Mouse (Mus musculus): ENCODE measurements around the gene Lipc. TPM values are rescaled to one million over a fixed set of nuclear protein-coding genes. Genes with fewer than 3 reads are reported as not detected.

The Lipc gene
- polyA plus RNA-seq, 1 experiment from 2014 or later, result not detected

DNA sequence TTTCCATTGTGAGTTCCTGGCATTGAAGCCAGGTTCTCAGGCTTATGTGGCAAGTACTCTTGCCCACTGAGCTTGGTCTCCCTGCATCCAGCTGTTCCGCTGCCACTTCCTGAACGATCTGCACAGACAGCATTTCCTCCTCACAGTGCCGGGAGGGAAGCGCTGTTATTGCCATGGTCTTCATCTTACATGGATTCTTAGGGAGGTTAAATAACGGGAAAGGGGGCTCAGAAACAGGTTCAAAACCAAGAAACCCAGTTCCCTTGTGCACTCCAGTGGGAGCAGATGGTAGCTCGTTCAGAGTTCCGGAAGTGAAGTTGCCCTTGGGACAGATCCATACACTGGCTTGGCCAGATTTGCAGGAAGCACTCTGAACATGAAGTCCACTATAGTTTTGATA is 119.8 kb downstream of the Lipc start:
- WGBS, result 73% methylated on average over 7 of the region's 7 CpGs
- Histone ChIP-seq H3K27me3 (no peaks in the 10 kb centered on the region), H3K4me1 (replicated peaks) (no peaks in the 10 kb centered on the region), H3K36me3 (no peaks in the 10 kb centered on the region), H3K4me3 (no peak overlapping the region), H3K9ac (no peak overlapping the region), H3K4me2 (no peak overlapping the region), H3K9me3 (no peaks in the 10 kb centered on the region), H3K27ac (replicated peaks) (no peak overlapping the region)
- ATAC-seq (ENCODE audit: low FRiP score, low read depth), result no peak

DNA sequence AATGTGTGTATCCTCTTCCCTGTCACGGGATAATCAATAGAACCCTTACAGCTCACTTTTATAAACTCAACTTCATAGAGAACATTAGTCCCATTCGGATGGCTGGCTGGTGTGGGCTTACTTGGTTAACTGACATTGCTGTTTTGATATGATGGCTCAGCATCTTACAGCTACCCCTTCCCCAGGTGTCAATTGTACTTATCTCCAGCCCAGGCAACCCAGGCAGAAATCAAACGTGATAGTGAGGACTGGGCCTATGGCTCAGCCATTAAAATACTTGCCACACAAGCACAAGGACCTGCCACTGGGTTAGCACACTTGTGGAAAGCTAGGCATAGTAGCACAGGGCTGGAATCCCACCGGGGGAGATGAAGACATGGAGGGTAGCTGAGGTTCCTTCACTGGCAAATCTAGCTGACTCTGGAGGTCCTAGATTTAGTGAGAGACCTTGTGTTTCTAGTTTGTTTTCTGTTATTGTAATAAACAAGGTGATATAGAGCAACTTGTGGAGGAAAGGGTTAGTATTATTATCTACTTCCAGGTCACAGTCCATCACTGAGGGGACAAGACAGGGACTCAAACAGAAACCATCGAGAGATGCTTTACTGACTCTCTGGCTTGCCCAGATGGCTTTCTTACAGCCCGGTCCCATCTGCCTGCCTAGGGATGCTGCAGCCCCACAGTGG is 121.0 kb downstream of the Lipc start:
- Histone ChIP-seq H3K9me3 (no peaks in the 10 kb centered on the region), H3K4me2 (no peak overlapping the region), H3K27me3 (no peaks in the 10 kb centered on the region), H3K27ac (replicated peaks) (no peak overlapping the region), H3K9ac (no peak overlapping the region), H3K36me3 (no peaks in the 10 kb centered on the region), H3K4me3 (no peak overlapping the region), H3K4me1 (replicated peaks) (no peaks in the 10 kb centered on the region)
- ATAC-seq (ENCODE audit: low FRiP score, low read depth), result no peak
- 64% methylated on average over 6 of the region's 6 CpGs for WGBS

DNA sequence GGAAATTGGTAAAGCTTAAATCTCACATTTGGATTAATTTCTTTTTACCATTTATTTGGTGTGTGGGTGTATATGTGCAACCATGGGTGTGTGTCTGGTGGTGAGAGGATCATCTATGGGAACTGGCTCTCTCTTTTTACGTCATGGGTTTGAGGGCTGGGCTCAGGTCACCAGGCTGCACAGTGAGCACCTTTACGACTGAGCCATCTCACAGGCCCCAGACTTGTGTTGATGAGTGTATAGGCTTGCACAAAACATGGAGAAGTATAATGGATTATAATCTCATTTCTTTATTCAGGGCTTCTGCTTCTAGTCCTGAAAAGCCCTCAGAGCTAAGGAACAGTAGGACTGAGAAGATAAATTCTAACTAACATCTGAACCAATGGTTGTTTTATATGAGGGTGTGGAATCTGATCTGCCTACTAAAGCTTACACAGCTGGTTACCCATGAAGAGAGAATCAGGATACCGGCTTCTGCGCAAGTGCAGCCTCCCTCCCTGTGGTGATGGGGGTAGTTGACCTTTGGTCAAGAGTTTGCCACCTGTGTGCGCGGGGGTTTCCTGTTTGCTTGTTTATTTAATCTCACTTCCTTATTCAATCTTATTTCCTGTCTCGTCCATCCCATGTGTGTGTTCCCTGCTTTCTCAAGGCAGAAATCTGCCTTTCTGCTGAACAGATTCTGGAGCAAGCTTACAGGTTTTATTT is 122.1 kb downstream of the Lipc start:
- H3K9ac ChIP-seq, result no peak overlapping the region
- H3K27ac ChIP-seq (replicated peaks), result no peak overlapping the region
- no peaks in the 10 kb centered on the region for H3K36me3 ChIP-seq
- ATAC-seq (ENCODE audit: low FRiP score, low read depth), result no peak
- no peaks in the 10 kb centered on the region for H3K4me1 ChIP-seq (replicated peaks)
- WGBS, result 81% methylated on average over 7 of the region's 7 CpGs
- H3K4me2 ChIP-seq, result no peak overlapping the region
- no peak overlapping the region for H3K4me3 ChIP-seq
- H3K9me3 ChIP-seq, result no peaks in the 10 kb centered on the region
- H3K27me3 ChIP-seq, result no peaks in the 10 kb centered on the region

DNA sequence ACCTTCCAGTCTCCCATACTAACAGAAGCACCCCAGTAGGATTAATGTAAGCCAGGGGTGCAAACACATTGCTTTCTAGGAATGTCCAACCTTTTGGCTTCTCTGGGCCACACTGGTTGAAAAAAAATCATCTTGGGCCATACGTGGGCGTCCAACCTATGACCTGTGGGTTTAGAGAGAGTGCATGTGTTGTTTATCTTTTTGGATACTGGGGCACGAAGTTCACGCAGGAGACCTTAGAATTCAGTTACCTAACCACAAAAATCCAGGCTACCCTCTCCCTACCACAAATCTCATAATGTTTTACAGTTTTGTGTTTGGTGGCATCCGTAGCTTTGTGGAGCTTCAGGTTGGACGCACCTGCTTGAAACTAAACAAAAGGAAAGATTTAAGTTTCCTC is 124.1 kb downstream of the Lipc start:
- ATAC-seq (ENCODE audit: low FRiP score, low read depth), result no peak
- Histone ChIP-seq H3K27ac (replicated peaks) (no peak overlapping the region), H3K36me3 (no peaks in the 10 kb centered on the region), H3K9ac (no peak overlapping the region), H3K27me3 (no peaks in the 10 kb centered on the region), H3K9me3 (no peaks in the 10 kb centered on the region), H3K4me3 (no peak overlapping the region), H3K4me1 (replicated peaks) (no peaks in the 10 kb centered on the region), H3K4me2 (no peak overlapping the region)
- WGBS, result 97% methylated on average over 6 of the region's 6 CpGs

DNA sequence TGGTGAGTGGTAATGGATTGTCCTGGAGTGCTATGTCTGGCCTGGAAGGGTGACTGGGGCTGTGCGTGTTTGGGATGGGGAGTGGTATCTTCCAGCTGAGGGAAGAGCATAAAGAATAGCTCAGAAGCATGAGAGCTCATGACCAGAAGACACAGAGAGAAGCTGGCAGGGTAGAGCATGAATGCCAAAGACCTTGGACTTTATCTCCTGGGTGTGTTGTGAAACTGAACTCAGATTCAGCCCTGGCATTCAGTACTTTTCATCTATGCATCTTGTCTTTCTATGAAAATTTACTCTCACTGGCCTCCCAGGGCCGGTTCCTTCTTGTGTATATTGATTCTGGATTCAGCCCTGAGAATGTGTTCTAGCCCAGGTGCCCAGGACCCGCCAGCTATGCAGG is 127.9 kb downstream of the Lipc start:
- Histone ChIP-seq H3K4me2 (no peak overlapping the region), H3K9ac (no peak overlapping the region), H3K27me3 (no peaks in the 10 kb centered on the region), H3K9me3 (no peaks in the 10 kb centered on the region), H3K36me3 (no peaks in the 10 kb centered on the region), H3K4me1 (replicated peaks) (no peaks in the 10 kb centered on the region), H3K27ac (replicated peaks) (no peak overlapping the region), H3K4me3 (no peak overlapping the region)
- 86% methylated on average over 3 of the region's 3 CpGs for WGBS
- no peak for ATAC-seq (ENCODE audit: low FRiP score, low read depth)

DNA sequence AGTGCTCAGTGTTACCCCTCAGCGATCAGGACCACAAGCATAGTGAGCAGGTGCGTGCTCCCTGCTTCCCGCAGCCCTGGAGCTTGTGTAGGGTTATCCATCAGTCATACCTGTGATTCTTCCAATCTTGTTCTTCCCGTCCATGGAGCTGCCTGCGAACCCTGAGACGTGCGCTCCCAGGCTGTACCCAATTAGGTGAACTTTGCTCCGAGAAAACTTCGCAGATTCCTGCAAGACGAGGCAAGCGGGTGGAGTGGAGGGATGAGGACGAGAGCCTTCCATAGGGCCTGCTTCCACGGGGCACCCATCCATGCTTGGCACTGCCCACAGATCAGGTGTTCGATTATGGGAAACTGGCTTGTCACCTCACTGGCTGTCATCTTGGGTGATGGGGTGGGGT is 133.3 kb downstream of the Lipc start:
- no peak for ATAC-seq (ENCODE audit: low FRiP score, low read depth)
- Histone ChIP-seq H3K4me1 (replicated peaks) (peaks cover 12% of the 10 kb centered on the region), H3K27ac (replicated peaks) (no peak overlapping the region), H3K27me3 (no peaks in the 10 kb centered on the region), H3K9me3 (no peaks in the 10 kb centered on the region), H3K4me3 (no peak overlapping the region), H3K36me3 (no peaks in the 10 kb centered on the region), H3K9ac (no peak overlapping the region), H3K4me2 (no peak overlapping the region)
- 80% methylated on average over 14 of the region's 14 CpGs for WGBS

DNA sequence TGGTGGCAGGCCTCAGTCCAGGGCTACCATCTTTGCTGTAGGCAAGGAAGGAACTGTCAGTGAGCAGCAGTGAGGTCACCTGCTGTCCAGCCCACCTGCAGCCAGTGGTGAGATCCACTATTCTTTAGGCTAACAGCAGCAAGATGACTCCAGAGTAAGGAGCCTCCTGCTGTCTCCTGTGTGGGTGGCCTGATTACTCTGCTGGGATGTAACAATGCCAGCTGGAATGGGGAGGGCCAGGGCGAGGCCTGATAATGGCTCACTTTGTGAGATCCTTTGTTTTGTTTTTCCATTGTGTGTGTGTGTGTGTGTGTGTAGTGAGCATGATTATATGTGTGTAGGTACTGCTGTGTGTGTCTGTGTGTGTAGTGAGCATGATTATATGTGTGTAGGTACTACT is 134.6 kb downstream of the Lipc start:
- Histone ChIP-seq H3K9ac (no peak overlapping the region), H3K4me1 (replicated peaks) (peaks cover 12% of the 10 kb centered on the region), H3K4me2 (no peak overlapping the region), H3K27me3 (no peaks in the 10 kb centered on the region), H3K36me3 (no peaks in the 10 kb centered on the region), H3K4me3 (no peak overlapping the region), H3K9me3 (no peaks in the 10 kb centered on the region), H3K27ac (replicated peaks) (no peak overlapping the region)
- WGBS, result 16% methylated on average over 1 of the region's 1 CpGs
- peak; percentile 34; the same call in 1 of the 2 replicates for ATAC-seq (ENCODE audit: low FRiP score, low read depth)

DNA sequence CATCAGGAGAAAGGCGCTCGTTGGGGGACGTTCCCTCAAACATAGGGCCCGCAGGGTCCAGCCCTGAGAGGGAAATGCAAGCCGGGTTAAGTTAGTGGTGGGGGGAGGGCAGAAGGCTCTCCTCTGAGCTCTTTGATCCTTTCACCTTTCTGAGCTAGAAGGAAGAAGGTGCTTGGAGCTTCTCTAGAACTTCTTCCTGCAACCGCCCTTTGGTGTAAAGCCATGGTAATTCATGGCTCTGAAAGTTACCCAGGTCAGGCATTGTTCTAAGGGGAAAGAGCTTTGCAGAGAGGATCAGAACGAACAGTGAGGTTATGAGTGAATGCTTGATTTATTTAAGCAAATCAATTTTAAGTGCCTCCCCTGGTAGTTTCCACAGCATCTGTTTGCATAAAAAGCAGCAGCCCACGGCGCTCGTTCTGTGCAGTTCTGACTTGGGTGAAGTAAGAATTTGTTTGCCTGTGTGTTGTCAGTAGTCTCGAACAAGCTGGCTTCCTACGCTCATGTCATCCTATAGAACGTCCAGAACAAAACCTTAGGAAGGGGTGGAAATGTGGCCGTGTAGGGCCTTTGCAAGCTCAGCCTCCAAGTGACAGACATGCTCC is 135.2 kb downstream of the Lipc start:
- ATAC-seq (ENCODE audit: low FRiP score, low read depth), result no peak
- Histone ChIP-seq H3K4me2 (no peak overlapping the region), H3K4me3 (no peak overlapping the region), H3K9me3 (no peaks in the 10 kb centered on the region), H3K27ac (replicated peaks) (no peak overlapping the region), H3K9ac (no peak overlapping the region), H3K4me1 (replicated peaks) (peaks cover 12% of the 10 kb centered on the region), H3K36me3 (no peaks in the 10 kb centered on the region), H3K27me3 (no peaks in the 10 kb centered on the region)
- WGBS, result 54% methylated on average over 14 of the region's 14 CpGs

DNA sequence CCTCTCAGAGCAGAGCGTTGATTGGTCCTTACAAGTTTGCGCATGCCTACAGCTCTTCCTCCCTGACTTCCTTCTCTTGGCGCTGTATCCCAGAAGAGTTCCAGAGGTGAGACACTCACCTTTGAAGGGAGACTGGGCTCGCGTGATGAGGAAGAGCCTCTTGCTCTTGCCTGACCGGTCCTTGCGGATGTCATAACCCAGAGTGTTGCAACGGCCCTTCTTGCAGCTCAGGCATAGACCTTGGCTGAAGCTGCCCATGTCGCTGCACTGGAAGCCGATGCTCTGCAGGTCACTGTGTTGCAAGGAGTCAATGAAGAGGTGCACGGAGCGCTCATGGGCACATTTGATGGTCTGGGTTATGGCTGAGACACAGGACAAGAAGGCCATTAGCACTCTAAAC is 139.5 kb downstream of the Lipc start:
- no peak for ATAC-seq (ENCODE audit: low FRiP score, low read depth)
- H3K27me3 ChIP-seq, result no peaks in the 10 kb centered on the region

DNA sequence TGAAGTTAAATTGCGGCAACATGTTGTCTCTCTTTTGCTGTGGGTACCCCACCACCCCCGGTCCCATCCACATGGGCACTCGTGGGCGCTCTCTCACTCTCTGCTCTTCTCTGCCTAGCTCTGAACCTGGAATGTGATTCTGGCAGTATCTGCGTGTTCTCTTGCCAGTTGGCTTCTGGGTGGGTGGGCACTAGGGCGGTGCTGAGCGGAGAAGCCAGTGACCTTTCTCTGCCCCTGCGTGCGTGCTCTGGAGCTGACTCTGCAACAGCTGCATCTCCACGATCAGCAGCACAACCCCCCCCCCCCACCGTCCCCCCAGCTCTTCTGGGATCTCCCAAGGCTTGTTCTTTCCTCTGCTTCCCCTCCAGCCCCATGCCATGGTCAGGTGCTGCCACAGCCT is 144.3 kb downstream of the Lipc start:
- H3K9me3 ChIP-seq, result no peaks in the 10 kb centered on the region
- H3K36me3 ChIP-seq, result no peaks in the 10 kb centered on the region
- no peak overlapping the region for H3K9ac ChIP-seq
- no peak for ATAC-seq (ENCODE audit: low FRiP score, low read depth)
- H3K4me3 ChIP-seq, result no peak overlapping the region
- H3K27me3 ChIP-seq, result no peaks in the 10 kb centered on the region
- WGBS, result 58% methylated on average over 11 of the region's 11 CpGs
- H3K4me2 ChIP-seq, result no peak overlapping the region
- H3K4me1 ChIP-seq (replicated peaks), result no peaks in the 10 kb centered on the region
- no peak overlapping the region for H3K27ac ChIP-seq (replicated peaks)

More for the DNA sequence above, 139.5 kb downstream of the Lipc start:
- no peak overlapping the region for H3K4me2 ChIP-seq
- H3K4me1 ChIP-seq (replicated peaks), result peaks cover 12% of the 10 kb centered on the region
- H3K27ac ChIP-seq (replicated peaks), result no peak overlapping the region
- H3K36me3 ChIP-seq, result no peaks in the 10 kb centered on the region
- no peak overlapping the region for H3K4me3 ChIP-seq
- no peaks in the 10 kb centered on the region for H3K9me3 ChIP-seq
- no peak overlapping the region for H3K9ac ChIP-seq
- WGBS, result 92% methylated on average over 12 of the region's 12 CpGs

DNA sequence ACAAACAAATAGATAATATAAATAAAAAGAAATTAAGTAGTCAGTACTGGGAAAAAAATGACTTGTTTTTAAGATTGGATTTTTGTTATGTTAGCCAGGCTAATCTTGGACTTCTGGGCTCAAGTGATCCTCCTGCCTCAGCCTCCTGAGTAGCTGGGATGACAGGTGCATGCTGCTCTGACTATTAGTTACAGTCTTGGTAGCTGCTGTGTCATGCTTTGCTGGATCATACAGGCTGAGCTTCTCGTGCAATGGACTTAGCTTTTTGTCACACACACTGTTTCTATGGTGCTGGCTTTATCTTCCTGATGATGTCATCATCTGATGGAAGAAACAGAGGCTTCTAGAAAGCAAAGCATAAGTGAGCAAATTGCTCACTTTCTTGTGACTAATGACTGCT is 146.0 kb downstream of the Lipc start:
- H3K4me1 ChIP-seq (replicated peaks), result no peaks in the 10 kb centered on the region
- H3K36me3 ChIP-seq, result no peaks in the 10 kb centered on the region
- H3K9me3 ChIP-seq, result no peaks in the 10 kb centered on the region
- ATAC-seq (ENCODE audit: low FRiP score, low read depth), result no peak
- no peak overlapping the region for H3K9ac ChIP-seq
- H3K4me3 ChIP-seq, result no peak overlapping the region
- WGBS, result 53% methylated on average over 1 of the region's 1 CpGs
- H3K4me2 ChIP-seq, result no peak overlapping the region
- no peak overlapping the region for H3K27ac ChIP-seq (replicated peaks)
- no peaks in the 10 kb centered on the region for H3K27me3 ChIP-seq

DNA sequence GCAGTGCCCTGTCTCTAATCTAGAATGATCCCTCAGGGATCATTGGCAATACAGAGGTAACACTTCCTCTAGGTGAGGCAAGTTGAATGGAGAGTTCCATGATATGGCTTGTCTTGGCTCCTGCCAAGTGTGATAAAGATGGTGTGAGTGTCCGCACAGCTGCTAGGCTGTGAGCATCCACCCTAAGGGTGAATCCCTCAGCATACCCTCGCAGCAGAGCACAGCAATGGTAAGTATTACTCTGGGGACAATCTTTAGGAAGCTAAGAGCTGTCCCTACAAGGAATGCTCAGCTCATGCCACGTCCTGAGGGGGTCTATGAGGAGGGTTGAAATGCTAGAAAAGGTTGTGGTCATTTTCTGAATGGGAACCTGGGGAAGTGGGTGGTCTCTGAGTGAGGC is 149.2 kb downstream of the Lipc start:
- Histone ChIP-seq H3K4me2 (no peak overlapping the region), H3K36me3 (no peaks in the 10 kb centered on the region), H3K9ac (no peak overlapping the region), H3K4me1 (replicated peaks) (peaks cover 7% of the 10 kb centered on the region; the same call in 1 of the 2 replicates), H3K27me3 (no peaks in the 10 kb centered on the region), H3K27ac (replicated peaks) (no peak overlapping the region), H3K4me3 (no peak overlapping the region), H3K9me3 (no peaks in the 10 kb centered on the region)
- ATAC-seq (ENCODE audit: low FRiP score, low read depth), result no peak
- 88% methylated on average over 3 of the region's 3 CpGs for WGBS
